Mouse (Mus musculus) heart, adult 8-10 months (tissue): Measurements from ENCODE around the gene Rere. TPM values are rescaled to one million over a fixed set of nuclear protein-coding genes. Genes with fewer than 3 reads are reported as not detected.

Experiments
- DNase-seq: peaks from one replicate; pipeline ENCODE4 v3.0.0; 2022; ENCODE audit warnings: low spot score
- total RNA-seq, 4 experiments: library from RNA; stranded (reverse); gene quantifications; 2 replicates each; pipeline ENCODE4 v1.2.4; 2022

Gene Rere
- total RNA-seq, 4 experiments from 2014 or later: 34.8 to 57.6 (median 51.3) TPM

- no peak for DNase-seq
Observed at GRCm38 (mm10) chr4:150379313-150379712, 97.9 kb downstream of the Rere start.

GRCm38 (mm10) chr4:150379772-150380171 is 98.3 kb downstream of the Rere start:
- no peak for DNase-seq

GRCm38 (mm10) chr4:150380273-150380672 is 98.8 kb downstream of the Rere start:
- DNase-seq: no peak

GRCm38 (mm10) chr4:150382504-150382903 is 101.1 kb downstream of the Rere start:
- no peak for DNase-seq

- no peak for DNase-seq
Observed at GRCm38 (mm10) chr4:150384405-150384804, 103.0 kb downstream of the Rere start.

- DNase-seq: no peak
Observed at GRCm38 (mm10) chr4:150384899-150385298, 103.5 kb downstream of the Rere start.

- no peak for DNase-seq
Observed at GRCm38 (mm10) chr4:150388518-150388917, 107.1 kb downstream of the Rere start.

GRCm38 (mm10) chr4:150393607-150394006 is 112.2 kb downstream of the Rere start:
- DNase-seq: no peak

GRCm38 (mm10) chr4:150394091-150394490 is 112.6 kb downstream of the Rere start:
- DNase-seq: no peak

- DNase-seq: no peak
Observed at GRCm38 (mm10) chr4:150396339-150396738, 114.9 kb downstream of the Rere start.

GRCm38 (mm10) chr4:150396826-150397620 is 115.6 kb downstream of the Rere start:
- DNase-seq: no peak

GRCm38 (mm10) chr4:150399032-150399431 is 117.6 kb downstream of the Rere start:
- DNase-seq: no peak

GRCm38 (mm10) chr4:150401830-150402607 is 120.6 kb downstream of the Rere start:
- DNase-seq: peak; percentile 27

GRCm38 (mm10) chr4:150402608-150402985 is 121.2 kb downstream of the Rere start:
- no peak for DNase-seq

- DNase-seq: peak; percentile 27
Observed at GRCm38 (mm10) chr4:150403941-150404340, 122.5 kb downstream of the Rere start.

GRCm38 (mm10) chr4:150404583-150404982 is 123.1 kb downstream of the Rere start:
- DNase-seq: peak; percentile 33

- DNase-seq: no peak
Observed at GRCm38 (mm10) chr4:150405786-150406185, 124.3 kb downstream of the Rere start.

GRCm38 (mm10) chr4:150406320-150406719 is 124.9 kb downstream of the Rere start:
- DNase-seq: peak; percentile 26

- peak; percentile 28 for DNase-seq
Observed at GRCm38 (mm10) chr4:150406821-150407220, 125.4 kb downstream of the Rere start.

GRCm38 (mm10) chr4:150414296-150414695 is 132.8 kb downstream of the Rere start:
- no peak for DNase-seq

GRCm38 (mm10) chr4:150414759-150415158 is 133.3 kb downstream of the Rere start:
- no peak for DNase-seq

GRCm38 (mm10) chr4:150415227-150415969 is 134.0 kb downstream of the Rere start:
- no peak for DNase-seq
